11 mouse cellular contexts compared by ENCODE assay signal in genomic region chr13:75710152-75710551, GRCm38 (mm10). TPM values are rescaled to one million over a fixed set of nuclear protein-coding genes. Genes with fewer than 3 reads are reported as not detected.
DNase-seq lines count a peak whose midpoint lies in the region; ATAC-seq lines count a peak whose summit lies in the region.
"Had no signal": no experiment of that assay in that cellular context is flagged by ENCODE, and none has a peak within 500 bp of the region (broad histone marks: within the 10 kb centered on the region; RNA-seq: fewer than 3 reads in every experiment).

No protein-coding gene starts in this region.

- H3K27ac ChIP-seq in lung, embryonic 15.5 days, result no peak overlapping the region
- no peak overlapping the region for H3K27ac ChIP-seq in embryonic facial prominence, embryonic 14.5 days (replicated peaks; ENCODE audit: low read depth, low read length)
- peak overlapping the region; percentile 93 for H3K27ac ChIP-seq in liver, embryonic 16.5 days (ENCODE audit: low read length)

- H3K9ac ChIP-seq in lung, embryonic 15.5 days, result no peak overlapping the region
- no peak overlapping the region for H3K9ac ChIP-seq in embryonic facial prominence, embryonic 14.5 days (ENCODE audit: low read depth, low read length)
- H3K9ac ChIP-seq in liver, embryonic 16.5 days (ENCODE audit: low read depth, low read length), result peak overlapping the region; percentile 96

- no peak for ATAC-seq in erythroblast, adult 5-6 weeks (replicated peaks; ENCODE audit: low FRiP score, poor library complexity, severe bottlenecking)
- no peak for ATAC-seq in lung, embryonic 15.5 days (ENCODE audit: borderline replicate concordance, extremely low read depth, low FRiP score, low TSS enrichment)
- no peak for ATAC-seq in embryonic facial prominence, embryonic 14.5 days (ENCODE audit: low read depth)
- ATAC-seq in liver, embryonic 16.5 days (ENCODE audit: low read depth), result no peak
- ATAC-seq: intestine, postnatal 0 days; Patski had no signal

- no peaks in the 10 kb centered on the region; the same call in 1 of the 2 replicates for H3K9me3 ChIP-seq in erythroblast, embryonic 14.5 days (ENCODE audit: control insufficient read depth, low read length)
- no peaks in the 10 kb centered on the region for H3K9me3 ChIP-seq in lung, embryonic 15.5 days
- no peaks in the 10 kb centered on the region for H3K9me3 ChIP-seq in embryonic facial prominence, embryonic 14.5 days (ENCODE audit: control insufficient read depth, low read length)
- no peaks in the 10 kb centered on the region for H3K9me3 ChIP-seq in liver, embryonic 16.5 days (replicated peaks; ENCODE audit: control insufficient read depth, low read length)

- no peaks in the 10 kb centered on the region for H3K27me3 ChIP-seq in erythroblast, embryonic 14.5 days (ENCODE audit: control insufficient read depth)
- H3K27me3 ChIP-seq in lung, embryonic 15.5 days, result peaks cover 7% of the 10 kb centered on the region; the same call in 1 of the 2 replicates
- H3K27me3 ChIP-seq in embryonic facial prominence, embryonic 14.5 days (replicated peaks; ENCODE audit: control insufficient read depth, insufficient read depth, low read length), result no peaks in the 10 kb centered on the region
- no peaks in the 10 kb centered on the region for H3K27me3 ChIP-seq in liver, embryonic 16.5 days (ENCODE audit: control insufficient read depth, insufficient read depth, low read depth, low read length)
- H3K27me3 ChIP-seq: Patski had no signal

- peaks cover 68% of the 10 kb centered on the region for H3K4me1 ChIP-seq in erythroblast, embryonic 14.5 days (ENCODE audit: control insufficient read depth)
- peaks cover 13% of the 10 kb centered on the region for H3K4me1 ChIP-seq in lung, embryonic 15.5 days
- peaks cover 8% of the 10 kb centered on the region; the same call in 1 of the 2 replicates for H3K4me1 ChIP-seq in embryonic facial prominence, embryonic 14.5 days (ENCODE audit: control insufficient read depth, insufficient read depth, low read length)
- H3K4me1 ChIP-seq in liver, embryonic 16.5 days (ENCODE audit: control insufficient read depth, low read depth, low read length), result peaks cover 38% of the 10 kb centered on the region

- DNase-seq in lung, postnatal 10 days, result no peak
- peak; percentile 15 for DNase-seq in embryonic facial prominence, embryonic 14.5 days (ENCODE audit: low spot score)
- no peak for DNase-seq in kidney, adult 8-10 months
- no peak for DNase-seq in testis, postnatal 14 days (ENCODE audit: low spot score)
- DNase-seq: lung, postnatal 36 days had no signal

- peak overlapping the region; percentile 81; the same call in 1 of the 2 replicates for H3K4me2 ChIP-seq in lung, embryonic 15.5 days
- H3K4me2 ChIP-seq in embryonic facial prominence, embryonic 14.5 days (ENCODE audit: low read depth, low read length), result peak overlapping the region; percentile 74
- H3K4me2 ChIP-seq in liver, embryonic 16.5 days (ENCODE audit: low read depth, low read length), result peak overlapping the region; percentile 68

- peaks cover 67% of the 10 kb centered on the region for H3K36me3 ChIP-seq in erythroblast, embryonic 14.5 days (ENCODE audit: control insufficient read depth)
- H3K36me3 ChIP-seq in lung, embryonic 15.5 days, result no peaks in the 10 kb centered on the region
- no peaks in the 10 kb centered on the region for H3K36me3 ChIP-seq in embryonic facial prominence, embryonic 14.5 days (ENCODE audit: control insufficient read depth, insufficient read depth, low read length)
- H3K36me3 ChIP-seq in liver, embryonic 16.5 days (ENCODE audit: control insufficient read depth, insufficient read depth), result peaks cover 7% of the 10 kb centered on the region; the same call in 1 of the 2 replicates

- H3K4me3 ChIP-seq in erythroblast, embryonic 14.5 days (replicated peaks), result peak overlapping the region; percentile 100
- H3K4me3 ChIP-seq in lung, embryonic 15.5 days, result no peak overlapping the region
- H3K4me3 ChIP-seq in embryonic facial prominence, embryonic 14.5 days (ENCODE audit: low read depth, low read length), result peak overlapping the region; percentile 73; the same call in 1 of the 2 replicates
- peak overlapping the region; percentile 95 for H3K4me3 ChIP-seq in liver, embryonic 16.5 days (ENCODE audit: low read depth, low read length)

- WGBS in lung, embryonic 15.5 days, result 59% methylated on average over 6 of the region's 6 CpGs
- WGBS in embryonic facial prominence, embryonic 14.5 days, result 62% methylated on average over 6 of the region's 6 CpGs
- WGBS in liver, embryonic 16.5 days (ENCODE audit: insufficient replicate concordance), result 34% methylated on average over 6 of the region's 6 CpGs

RNA-seq across cellular contexts. Expression of gene Ell2, which starts 3.6 kb away (rescaled TPM):
- 7.5 and 16.5 TPM in 2 replicates for polyA plus RNA-seq in erythroblast, embryonic 14.5 days (2012)
- 59.4 and 99.9 TPM in 2 replicates for total RNA-seq in erythroblast, adult 5-6 weeks (2015; ENCODE audit: low replicate concordance)
- 60.4 and 93.9 TPM in 2 replicates for total RNA-seq in erythroblast, adult 5-6 weeks (2017; ENCODE audit: low replicate concordance)
- polyA plus RNA-seq in lung, embryonic 15.5 days (2015; fragmentation: Nextera tagmentation; extraction: Ambion mirVana), result 6.9 and 8.7 TPM in 2 replicates
- 11.5 and 13.6 TPM in 2 replicates for polyA plus RNA-seq in embryonic facial prominence, embryonic 14.5 days (2014; fragmentation: Nextera tagmentation; extraction: Ambion mirVana)
- 30.3 and 31.2 TPM in 2 replicates for polyA plus RNA-seq in liver, embryonic 16.5 days (2015; fragmentation: Nextera tagmentation; extraction: Ambion mirVana)
